Mouse (Mus musculus) midbrain, embryonic 15.5 days (tissue): ENCODE results near the gene Bola1. TPM values are rescaled to one million over a fixed set of nuclear protein-coding genes. Genes with fewer than 3 reads are reported as not detected.
"Not testable (repeated sequence)": the region's sequence is repeated elsewhere in the genome, so short reads cannot be mapped to it uniquely, and the experiment has no call there.

ENCODE experiments used
- ATAC-seq: fragments of 200-750 bp; cut with Nextera tagmentation; replicated peaks from 2 replicates; pipeline ENCODE4 v1.8.0; 2017; ENCODE audit warnings: moderate TSS enrichment
- H3K27ac ChIP-seq: fragments of 300-500 bp; sonication (generic); 2 replicates; pipeline ENCODE4 v1.5.1; 2015; ENCODE audit warnings: mild to moderate bottlenecking, inconsistent platforms
- H3K27me3 ChIP-seq: fragments of 300-500 bp; sonication (generic); replicated peaks from 2 replicates; pipeline ENCODE4 v1.6.1; 2015; ENCODE audit warnings: inconsistent platforms
- H3K36me3 ChIP-seq: fragments of 300-500 bp; sonication (generic); replicated peaks from 2 replicates; pipeline ENCODE4 v1.6.1; 2015; ENCODE audit warnings: inconsistent platforms
- H3K4me1 ChIP-seq: fragments of 300-500 bp; sonication (generic); 2 replicates; pipeline ENCODE4 v1.6.1; 2015; ENCODE audit warnings: inconsistent platforms
- H3K4me2 ChIP-seq: fragments of 300-500 bp; sonication (generic); 2 replicates; pipeline ENCODE4 v1.6.1; 2015; ENCODE audit warnings: inconsistent platforms, mild to moderate bottlenecking, moderate library complexity
- H3K4me3 ChIP-seq: fragments of 300-500 bp; sonication (generic); 2 replicates; pipeline ENCODE4 v1.5.1; 2015; ENCODE audit warnings: mild to moderate bottlenecking, inconsistent platforms
- H3K9ac ChIP-seq: fragments of 300-500 bp; sonication (generic); 2 replicates; pipeline ENCODE4 v1.6.1; 2015; ENCODE audit warnings: mild to moderate bottlenecking, inconsistent platforms
- H3K9me3 ChIP-seq: fragments of 300-500 bp; sonication (generic); 2 replicates; pipeline ENCODE4 v1.6.1; 2016; ENCODE audit warnings: inconsistent platforms
- WGBS: fragments of 180-500 bp; shearing (Covaris S2); methylation state at CpG from one replicate; pipeline ENCODE4 v1.1.7; 2015; ENCODE audit warnings: mixed read lengths; 5-methylcytosine and 5-hydroxymethylcytosine counted together
- polyA plus RNA-seq: library from polyadenylated mRNA; unstranded; fragments of >200 nt; fragmentation: Nextera tagmentation; extraction: Ambion mirVana; gene quantifications from 2 replicates; pipeline ENCODE4 v1.2.1, GENCODE M21; 2015

Bola1 gene
- 51.0 and 59.9 TPM in 2 replicates for polyA plus RNA-seq

GRCm38 (mm10) chr3:96219661-96220130, at the start of gene Bola1, which contains the start of gene Hist2h2ab:
Bola1 (minus strand) TSS chr3:96219709.
Hist2h2ab (plus strand) TSS chr3:96219865.
- H3K9me3 ChIP-seq: no peaks in the 10 kb centered on the region
- peak within 1 kb of the TSS; percentile 98 for H3K27ac ChIP-seq
- H3K36me3 ChIP-seq: no peaks in the 10 kb centered on the region
- no peaks in the 10 kb centered on the region for H3K27me3 ChIP-seq
- under 1% methylated on average over 37 of the region's 37 CpGs for WGBS
- H3K9ac ChIP-seq: peak within 1 kb of the TSS; percentile 87
- ATAC-seq: peak; percentile 94
- peak within 1 kb of the TSS; percentile 74 for H3K4me3 ChIP-seq
- peak within 1 kb of the TSS; percentile 93 for H3K4me2 ChIP-seq
- peaks cover 23% of the 10 kb centered on the region for H3K4me1 ChIP-seq

- peaks cover 20% of the 10 kb centered on the region for H3K4me1 ChIP-seq
- H3K9ac ChIP-seq: peak overlapping the region; percentile 48
- 0% methylated on average over 13 of the region's 44 CpGs for WGBS
- H3K4me2 ChIP-seq: peak overlapping the region; percentile 86
- not testable (repeated sequence) for H3K9me3 ChIP-seq, H3K36me3 ChIP-seq, H3K27me3 ChIP-seq
- peak overlapping the region; percentile 95 for H3K27ac ChIP-seq
- peak; percentile 34 for ATAC-seq
- H3K4me3 ChIP-seq: peak overlapping the region; percentile 48
Measured at GRCm38 (mm10) chr3:96268776-96269378, 49.4 kb upstream of the Bola1 start.

- Histone ChIP-seq H3K9me3 (no peaks in the 10 kb centered on the region), H3K27me3 (no peaks in the 10 kb centered on the region), H3K9ac (peak within 1 kb of the TSS; percentile 48), H3K4me1 (peaks cover 23% of the 10 kb centered on the region), H3K27ac (peak within 1 kb of the TSS; percentile 95), H3K4me3 (peak within 1 kb of the TSS; percentile 48), H3K36me3 (no peaks in the 10 kb centered on the region), H3K4me2 (peak within 1 kb of the TSS; percentile 86)
- ATAC-seq: peak; percentile 52
- 22% methylated on average over 29 of the region's 30 CpGs for WGBS
Measured at GRCm38 (mm10) chr3:96268051-96268775, 48.7 kb upstream of the Bola1 start, which contains the start of gene Hist2h3b. Hist2h3b (plus strand) TSS chr3:96268654.

DNA sequence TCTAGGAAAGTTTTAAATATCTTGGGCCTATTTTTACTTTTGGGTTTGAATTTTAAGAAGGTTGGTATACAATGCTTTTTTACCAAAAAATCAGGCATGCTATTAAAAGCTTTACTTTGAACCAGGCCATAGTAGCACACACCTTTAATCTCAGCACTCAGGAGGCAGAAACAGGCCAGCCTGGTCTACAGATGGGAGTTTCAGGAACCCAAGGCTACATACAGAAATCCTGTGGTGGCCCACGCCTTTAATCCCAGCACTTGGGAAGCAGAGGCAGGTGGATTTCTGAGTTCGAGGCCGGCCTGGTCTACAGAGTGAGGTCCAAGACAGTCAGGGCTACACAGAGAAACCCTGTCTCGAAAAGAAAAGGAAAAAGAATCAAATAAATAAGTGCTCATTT, 48.0 kb upstream of the Bola1 start:
- Histone ChIP-seq H3K4me1 (peaks cover 23% of the 10 kb centered on the region), H3K36me3 (no peaks in the 10 kb centered on the region), H3K27ac (no peak overlapping the region), H3K4me3 (no peak overlapping the region), H3K9me3 (no peaks in the 10 kb centered on the region), H3K27me3 (no peaks in the 10 kb centered on the region), H3K9ac (no peak overlapping the region), H3K4me2 (no peak overlapping the region)
- ATAC-seq: no peak
- 79% methylated on average over 4 of the region's 4 CpGs for WGBS

DNA sequence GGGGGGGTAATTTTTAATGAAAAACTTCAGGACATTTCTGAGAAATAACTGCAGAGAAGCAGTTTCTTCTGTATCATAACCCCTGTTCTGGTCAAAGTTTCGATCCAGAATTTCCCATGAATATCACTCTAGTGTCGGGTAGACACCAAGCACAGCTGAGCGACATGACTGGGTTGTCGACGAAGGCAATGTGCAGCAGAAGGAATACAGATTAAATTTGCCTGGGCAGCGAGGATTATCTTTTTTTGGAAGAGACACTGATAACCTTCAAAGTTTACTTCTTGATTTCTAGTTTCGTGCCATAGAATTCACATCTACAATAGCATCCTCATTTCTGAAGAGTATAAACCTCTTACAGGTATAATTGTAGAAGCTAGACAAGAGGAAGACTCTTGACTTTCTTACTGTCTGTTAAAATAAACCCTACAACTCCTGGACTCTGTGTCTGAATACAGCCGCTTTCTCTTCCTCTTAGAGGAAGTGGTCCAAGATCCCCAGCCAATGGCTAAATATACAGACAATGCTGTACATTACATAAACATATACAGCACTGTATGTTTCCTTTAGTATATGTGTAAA, 46.7 kb upstream of the Bola1 start:
- Histone ChIP-seq H3K27ac (no peak overlapping the region), H3K4me1 (peaks cover 37% of the 10 kb centered on the region), H3K4me2 (no peak overlapping the region), H3K4me3 (no peak overlapping the region), H3K9me3 (no peaks in the 10 kb centered on the region), H3K27me3 (no peaks in the 10 kb centered on the region), H3K9ac (no peak overlapping the region), H3K36me3 (no peaks in the 10 kb centered on the region)
- no peak for ATAC-seq
- 94% methylated on average over 8 of the region's 8 CpGs for WGBS

- H3K27me3 ChIP-seq: no peaks in the 10 kb centered on the region
- H3K4me2 ChIP-seq: peak overlapping the region; percentile 72
- H3K36me3 ChIP-seq: no peaks in the 10 kb centered on the region
- peak overlapping the region; percentile 98 for H3K27ac ChIP-seq
- no peaks in the 10 kb centered on the region for H3K9me3 ChIP-seq
- H3K9ac ChIP-seq: no peak overlapping the region
- H3K4me3 ChIP-seq: 0 out of 2 replicates have a peak overlapping the region, but pooled peaks have one; percentile 62
- ATAC-seq: no peak
- H3K4me1 ChIP-seq: peaks cover 35% of the 10 kb centered on the region
- 65% methylated on average over 7 of the region's 7 CpGs for WGBS
Measured at GRCm38 (mm10) chr3:96264404-96264949, 45.0 kb upstream of the Bola1 start.

GRCm38 (mm10) chr3:96263558-96264403, 44.3 kb upstream of the Bola1 start:
- no peaks in the 10 kb centered on the region for H3K36me3 ChIP-seq
- peak overlapping the region; percentile 34 for H3K9ac ChIP-seq
- ATAC-seq: peak; percentile 43
- H3K4me1 ChIP-seq: peaks cover 35% of the 10 kb centered on the region
- H3K27ac ChIP-seq: peak overlapping the region; percentile 98
- H3K9me3 ChIP-seq: no peaks in the 10 kb centered on the region
- H3K27me3 ChIP-seq: no peaks in the 10 kb centered on the region
- WGBS: 3% methylated on average over 27 of the region's 27 CpGs
- H3K4me2 ChIP-seq: peak overlapping the region; percentile 72
- H3K4me3 ChIP-seq: peak overlapping the region; percentile 62

GRCm38 (mm10) chr3:96262979-96263550, 43.6 kb upstream of the Bola1 start, which contains the start of gene Hist2h4:
Hist2h4 (minus strand) TSS chr3:96263311.
- Histone ChIP-seq H3K4me3 (peak within 1 kb of the TSS; percentile 62), H3K36me3 (no peaks in the 10 kb centered on the region), H3K27me3 (no peaks in the 10 kb centered on the region), H3K9ac (peak within 1 kb of the TSS; percentile 74), H3K4me1 (peaks cover 33% of the 10 kb centered on the region), H3K27ac (peak within 1 kb of the TSS; percentile 98), H3K4me2 (peak within 1 kb of the TSS; percentile 72), H3K9me3 (no peaks in the 10 kb centered on the region)
- WGBS: under 1% methylated on average over 40 of the region's 40 CpGs
- peak; percentile 90 for ATAC-seq

- peak overlapping the region; percentile 98 for H3K27ac ChIP-seq
- peak overlapping the region; percentile 72 for H3K4me2 ChIP-seq
- H3K9me3 ChIP-seq: no peaks in the 10 kb centered on the region
- no peaks in the 10 kb centered on the region for H3K27me3 ChIP-seq
- no peaks in the 10 kb centered on the region for H3K36me3 ChIP-seq
- ATAC-seq: peak; percentile 78
- H3K4me1 ChIP-seq: peaks cover 27% of the 10 kb centered on the region
- peak overlapping the region; percentile 74 for H3K9ac ChIP-seq
- peak overlapping the region; percentile 62 for H3K4me3 ChIP-seq
- under 1% methylated on average over 19 of the region's 19 CpGs for WGBS
Measured at GRCm38 (mm10) chr3:96262216-96262875, 42.8 kb upstream of the Bola1 start.

DNA sequence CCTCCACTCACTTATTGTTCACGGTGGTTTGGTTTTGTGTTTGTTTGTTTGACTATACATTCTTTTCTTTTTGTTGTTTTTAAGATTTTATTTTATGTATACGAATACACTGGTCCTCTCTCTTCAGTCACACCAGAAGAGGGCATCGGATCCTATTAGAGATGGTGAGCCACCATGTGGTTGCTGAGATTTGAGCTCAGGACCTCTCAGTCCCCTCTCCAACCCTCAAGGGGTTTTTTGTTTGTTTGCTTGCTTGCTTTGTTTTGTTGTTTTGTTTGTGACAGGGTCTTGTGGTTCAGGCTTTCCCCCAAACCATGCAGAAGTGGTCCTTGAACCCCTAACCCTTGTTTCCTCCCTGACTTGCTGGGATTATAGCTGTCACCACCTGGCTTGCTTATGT, 42.1 kb upstream of the Bola1 start:
- H3K27me3 ChIP-seq: no peaks in the 10 kb centered on the region
- H3K4me3 ChIP-seq: peak overlapping the region; percentile 62
- H3K9me3 ChIP-seq: no peaks in the 10 kb centered on the region
- peak overlapping the region; percentile 72 for H3K4me2 ChIP-seq
- H3K27ac ChIP-seq: peak overlapping the region; percentile 98
- peaks cover 27% of the 10 kb centered on the region for H3K4me1 ChIP-seq
- no peaks in the 10 kb centered on the region for H3K36me3 ChIP-seq
- peak overlapping the region; percentile 74 for H3K9ac ChIP-seq
- 53% methylated on average over 3 of the region's 3 CpGs for WGBS
- ATAC-seq: no peak

DNA sequence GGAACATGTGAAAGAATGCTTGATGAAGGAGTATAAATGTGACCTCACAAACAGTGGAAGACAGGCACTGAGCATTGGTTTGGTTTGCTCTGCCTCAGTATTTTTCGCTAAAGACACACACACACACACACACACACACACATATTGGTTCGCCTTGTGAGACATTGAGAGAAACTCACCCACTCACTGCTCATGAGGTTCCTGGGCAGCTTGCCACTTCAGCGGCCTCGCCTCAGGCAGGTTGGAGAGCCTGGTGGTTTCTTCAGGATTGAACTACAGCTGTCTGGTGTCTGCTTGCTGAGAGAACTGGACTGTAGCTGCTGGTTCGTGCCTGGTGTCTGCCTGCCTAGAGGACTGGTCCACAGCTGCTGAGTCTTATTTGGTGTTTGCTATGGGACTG, 40.7 kb upstream of the Bola1 start:
- 95% methylated on average over 5 of the region's 5 CpGs for WGBS
- no peaks in the 10 kb centered on the region for H3K9me3 ChIP-seq

More for the DNA sequence above, 40.7 kb upstream of the Bola1 start:
- no peak for ATAC-seq
- Histone ChIP-seq H3K4me2 (no peak overlapping the region), H3K4me3 (no peak overlapping the region), H3K4me1 (peaks cover 27% of the 10 kb centered on the region), H3K27me3 (no peaks in the 10 kb centered on the region), H3K9ac (no peak overlapping the region), H3K36me3 (no peaks in the 10 kb centered on the region), H3K27ac (no peak overlapping the region)
